Mouse (Mus musculus) limb, embryonic 14.5 days (tissue): ENCODE measurements at regions not wholly inside any gene's neighbourhood (a gene's known extent, or its start where the extent isn't known, plus 50 kb on each side); places are given as distances from the start of the nearest gene placed in this dataset.

Source experiments
- ATAC-seq: fragments of 200-750 bp; cut with Nextera tagmentation; 2 replicates; pipeline ENCODE4 v1.8.0; 2017; ENCODE audit warnings: low read depth, moderate number of reproducible peaks, moderate TSS enrichment; ENCODE audit not compliant: low FRiP score
- DNase-seq: peaks from one replicate; pipeline ENCODE4 v3.0.0-alpha.2; 2015; ENCODE audit warnings: low spot score
- H3K27ac ChIP-seq: fragments of 300-500 bp; sonication (generic); replicated peaks from 2 replicates; pipeline ENCODE4 v1.5.1; 2014; ENCODE audit warnings: low read depth, mild to moderate bottlenecking, low read length, moderate library complexity, mixed read lengths
- H3K27me3 ChIP-seq: fragments of 300-500 bp; sonication (generic); 2 replicates; pipeline ENCODE4 v1.6.1; 2014; ENCODE audit warnings: low read length, mixed read lengths; ENCODE audit not compliant: control insufficient read depth, insufficient read depth
- H3K36me3 ChIP-seq: fragments of 300-500 bp; sonication (generic); 2 replicates; pipeline ENCODE4 v1.6.1; 2014; ENCODE audit warnings: mild to moderate bottlenecking, low read length, moderate library complexity, mixed read lengths; ENCODE audit not compliant: control insufficient read depth, insufficient read depth
- H3K4me1 ChIP-seq: fragments of 300-500 bp; sonication (generic); 2 replicates; pipeline ENCODE4 v1.6.1; 2014; ENCODE audit warnings: antibody characterized with exemption, low read length, mixed read lengths; ENCODE audit not compliant: control insufficient read depth, insufficient read depth
- H3K4me2 ChIP-seq: fragments of 300-500 bp; sonication (generic); replicated peaks from 2 replicates; pipeline ENCODE4 v1.6.1; 2014; ENCODE audit warnings: low read depth, mild to moderate bottlenecking, low read length, moderate library complexity; ENCODE audit not compliant: severe bottlenecking
- H3K4me3 ChIP-seq: fragments of 300-500 bp; sonication (generic); replicated peaks from 2 replicates; pipeline ENCODE4 v1.5.1; 2014; ENCODE audit warnings: low read length
- H3K9ac ChIP-seq: fragments of 300-500 bp; sonication (generic); 2 replicates; pipeline ENCODE4 v1.6.1; 2014; ENCODE audit warnings: mild to moderate bottlenecking, low read depth, low read length, moderate library complexity; ENCODE audit not compliant: severe bottlenecking
- H3K9me3 ChIP-seq: fragments of 300-500 bp; sonication (generic); 2 replicates; pipeline ENCODE4 v1.6.1; 2016; ENCODE audit warnings: low read length; ENCODE audit not compliant: control insufficient read depth
- POLR2A ChIP-seq: fragments of 200-500 bp; IDR thresholded peaks from 2 replicates; pipeline ENCODE4 v1.8.0; 2012; ENCODE audit warnings: inconsistent platforms, mild to moderate bottlenecking, moderate library complexity, borderline replicate concordance; ENCODE audit not compliant: insufficient read depth, insufficient read length; ENCODE audit errors: extremely low read depth
- WGBS: fragments of 180-500 bp; shearing (Covaris S2); extraction: QIAGEN DNeasy Blood & Tissue Kit; methylation state at CpG from one replicate; pipeline ENCODE4 v1.1.7; 2014; 5-methylcytosine and 5-hydroxymethylcytosine counted together

- H3K9me3 ChIP-seq: no peaks in the 10 kb centered on the region
- no peak overlapping the region for H3K4me2 ChIP-seq
- no peak overlapping the region for H3K4me3 ChIP-seq
- no peaks in the 10 kb centered on the region for H3K36me3 ChIP-seq
- no peak overlapping the region for H3K9ac ChIP-seq
- peak overlapping the region; percentile 79 for H3K27ac ChIP-seq
- ATAC-seq (peak; percentile 62; the same call in 1 of the 2 replicates), DNase-seq (peak; percentile 82)
- no peak for TF ChIP-seq POLR2A
- no peaks in the 10 kb centered on the region for H3K27me3 ChIP-seq
- peaks cover 29% of the 10 kb centered on the region for H3K4me1 ChIP-seq
- 34% methylated on average over 10 of the region's 10 CpGs for WGBS
These were observed 75.9 kb upstream of the Maml3 start for GRCm38 (mm10) chr3:52180785-52181184.

GRCm38 (mm10) chr3:52181326-52182101 lies 76.6 kb upstream of the Maml3 start:
- no peak for ATAC-seq
- Histone ChIP-seq H3K27me3 (no peaks in the 10 kb centered on the region), H3K36me3 (no peaks in the 10 kb centered on the region), H3K4me2 (no peak overlapping the region), H3K27ac (peak overlapping the region; percentile 79), H3K9ac (no peak overlapping the region), H3K9me3 (no peaks in the 10 kb centered on the region), H3K4me3 (no peak overlapping the region), H3K4me1 (peaks cover 29% of the 10 kb centered on the region)
- no peak for DNase-seq
- WGBS: 76% methylated on average over 9 of the region's 9 CpGs
- TF ChIP-seq POLR2A: no peak

GRCm38 (mm10) chr3:52184241-52184640 lies 79.4 kb upstream of the Maml3 start:
- no peaks in the 10 kb centered on the region for H3K9me3 ChIP-seq
- no peak for DNase-seq
- H3K27ac ChIP-seq: no peak overlapping the region
- no peak for TF ChIP-seq POLR2A
- 80% methylated on average over 12 of the region's 12 CpGs for WGBS
- peaks cover 25% of the 10 kb centered on the region for H3K4me1 ChIP-seq
- no peaks in the 10 kb centered on the region for H3K27me3 ChIP-seq
- no peak overlapping the region for H3K9ac ChIP-seq
- no peaks in the 10 kb centered on the region for H3K36me3 ChIP-seq
- ATAC-seq: no peak
- H3K4me2 ChIP-seq: no peak overlapping the region
- no peak overlapping the region for H3K4me3 ChIP-seq

GRCm38 (mm10) chr3:52185351-52185750 lies 80.5 kb upstream of the Maml3 start:
- H3K9me3 ChIP-seq: no peaks in the 10 kb centered on the region
- H3K27me3 ChIP-seq: no peaks in the 10 kb centered on the region
- WGBS: 14% methylated on average over 2 of the region's 2 CpGs
- no peak for TF ChIP-seq POLR2A
- no peak overlapping the region for H3K4me2 ChIP-seq
- no peak overlapping the region for H3K27ac ChIP-seq
- ATAC-seq (no peak), DNase-seq (no peak)
- H3K4me3 ChIP-seq: no peak overlapping the region
- H3K4me1 ChIP-seq: peaks cover 15% of the 10 kb centered on the region
- H3K9ac ChIP-seq: no peak overlapping the region
- H3K36me3 ChIP-seq: no peaks in the 10 kb centered on the region

GRCm38 (mm10) chr3:52187401-52187801 lies 80.7 kb upstream of the Foxo1 start:
- no peak overlapping the region for H3K4me3 ChIP-seq
- no peaks in the 10 kb centered on the region for H3K27me3 ChIP-seq
- H3K4me2 ChIP-seq: no peak overlapping the region
- H3K9me3 ChIP-seq: no peaks in the 10 kb centered on the region
- no peak overlapping the region for H3K27ac ChIP-seq
- WGBS: 45% methylated on average over 4 of the region's 4 CpGs
- no peak for TF ChIP-seq POLR2A
- DNase-seq (no peak), ATAC-seq (no peak)
- H3K9ac ChIP-seq: no peak overlapping the region
- H3K4me1 ChIP-seq: peaks cover 5% of the 10 kb centered on the region; the same call in 1 of the 2 replicates
- H3K36me3 ChIP-seq: no peaks in the 10 kb centered on the region

- no peak for ATAC-seq
- 89% methylated on average over 6 of the region's 6 CpGs for WGBS
- no peak for TF ChIP-seq POLR2A
These were observed 79.8 kb upstream of the Foxo1 start for GRCm38 (mm10) chr3:52188303-52188702.

More at GRCm38 (mm10) chr3:52188303-52188702, 79.8 kb upstream of the Foxo1 start:
- Histone ChIP-seq H3K9ac (no peak overlapping the region), H3K27me3 (no peaks in the 10 kb centered on the region), H3K4me1 (peaks cover 5% of the 10 kb centered on the region; the same call in 1 of the 2 replicates), H3K4me2 (no peak overlapping the region), H3K36me3 (no peaks in the 10 kb centered on the region), H3K9me3 (no peaks in the 10 kb centered on the region), H3K4me3 (no peak overlapping the region), H3K27ac (no peak overlapping the region)
- DNase-seq: no peak
